Mouse (Mus musculus) forebrain, embryonic 15.5 days (tissue): ENCODE measurements around the gene Mras. TPM values are rescaled to one million over a fixed set of nuclear protein-coding genes. Genes with fewer than 3 reads are reported as not detected.

Source experiments
- ATAC-seq: fragments of 200-750 bp; cut with Nextera tagmentation; replicated peaks from 2 replicates; pipeline ENCODE4 v1.8.0; 2017; ENCODE audit warnings: mild to moderate bottlenecking, moderate TSS enrichment, moderate library complexity
- H3K27ac ChIP-seq: fragments of 300-500 bp; sonication (generic); replicated peaks from 2 replicates; pipeline ENCODE4 v1.5.1; 2015; ENCODE audit warnings: mild to moderate bottlenecking, inconsistent platforms
- H3K27me3 ChIP-seq: fragments of 300-500 bp; sonication (generic); 2 replicates; pipeline ENCODE4 v1.6.1; 2015; ENCODE audit warnings: inconsistent platforms
- H3K36me3 ChIP-seq: fragments of 300-500 bp; sonication (generic); 2 replicates; pipeline ENCODE4 v1.6.1; 2015; ENCODE audit warnings: mild to moderate bottlenecking, inconsistent platforms
- H3K4me1 ChIP-seq: fragments of 300-500 bp; sonication (generic); 2 replicates; pipeline ENCODE4 v1.6.1; 2015; ENCODE audit warnings: inconsistent platforms
- H3K4me2 ChIP-seq: fragments of 300-500 bp; sonication (generic); replicated peaks from 2 replicates; pipeline ENCODE4 v1.6.1; 2015; ENCODE audit warnings: mild to moderate bottlenecking, inconsistent platforms
- H3K4me3 ChIP-seq: fragments of 300-500 bp; sonication (generic); 2 replicates; pipeline ENCODE4 v1.5.1; 2015; ENCODE audit warnings: mild to moderate bottlenecking, inconsistent platforms
- H3K9ac ChIP-seq: fragments of 300-500 bp; sonication (generic); replicated peaks from 2 replicates; pipeline ENCODE4 v1.6.1; 2015; ENCODE audit warnings: mild to moderate bottlenecking, inconsistent platforms
- H3K9me3 ChIP-seq: fragments of 300-500 bp; sonication (generic); 2 replicates; pipeline ENCODE4 v1.6.1; 2016; ENCODE audit warnings: inconsistent platforms
- WGBS: fragments of 180-500 bp; shearing (Covaris S2); methylation state at CpG from one replicate; pipeline ENCODE4 v1.1.7; 2015; ENCODE audit warnings: mixed read lengths; 5-methylcytosine and 5-hydroxymethylcytosine counted together
- polyA plus RNA-seq: library from polyadenylated mRNA; unstranded; fragments of >200 nt; fragmentation: Nextera tagmentation; extraction: Ambion mirVana; gene quantifications from 2 replicates; pipeline ENCODE4 v1.2.1, GENCODE M21; 2015

Mras gene
- polyA plus RNA-seq, 1 experiment from 2014 or later, result 58.8 TPM

- Histone ChIP-seq H3K27me3 (no peaks in the 10 kb centered on the region), H3K4me3 (no peak overlapping the region), H3K9ac (no peak overlapping the region), H3K4me2 (no peak overlapping the region), H3K36me3 (peaks cover 6% of the 10 kb centered on the region; the same call in 1 of the 2 replicates), H3K27ac (no peak overlapping the region), H3K4me1 (peaks cover 12% of the 10 kb centered on the region; the same call in 1 of the 2 replicates), H3K9me3 (no peaks in the 10 kb centered on the region)
- 80% methylated on average over 13 of the region's 13 CpGs for WGBS
- no peak for ATAC-seq
These were observed 39.9 kb downstream of the Mras start for GRCm38 (mm10) chr9:99397056-99397815.

GRCm38 (mm10) chr9:99394366-99394765 is 42.8 kb downstream of the Mras start:
- no peak overlapping the region for H3K4me3 ChIP-seq
- WGBS, result 75% methylated on average over 11 of the region's 11 CpGs
- H3K4me2 ChIP-seq, result no peak overlapping the region
- H3K27ac ChIP-seq, result no peak overlapping the region
- no peaks in the 10 kb centered on the region for H3K9me3 ChIP-seq
- H3K9ac ChIP-seq, result no peak overlapping the region
- H3K27me3 ChIP-seq, result no peaks in the 10 kb centered on the region
- no peaks in the 10 kb centered on the region for H3K4me1 ChIP-seq
- no peak for ATAC-seq
- peaks cover 9% of the 10 kb centered on the region; the same call in 1 of the 2 replicates for H3K36me3 ChIP-seq

- Histone ChIP-seq H3K9me3 (no peaks in the 10 kb centered on the region), H3K36me3 (peaks cover 12% of the 10 kb centered on the region; the same call in 1 of the 2 replicates), H3K9ac (no peak overlapping the region), H3K4me2 (no peak overlapping the region), H3K4me1 (no peaks in the 10 kb centered on the region), H3K27ac (no peak overlapping the region), H3K4me3 (no peak overlapping the region), H3K27me3 (no peaks in the 10 kb centered on the region)
- ATAC-seq, result no peak
- WGBS, result 82% methylated on average over 8 of the region's 8 CpGs
These were observed 44.0 kb downstream of the Mras start for GRCm38 (mm10) chr9:99393146-99393545.

DNA sequence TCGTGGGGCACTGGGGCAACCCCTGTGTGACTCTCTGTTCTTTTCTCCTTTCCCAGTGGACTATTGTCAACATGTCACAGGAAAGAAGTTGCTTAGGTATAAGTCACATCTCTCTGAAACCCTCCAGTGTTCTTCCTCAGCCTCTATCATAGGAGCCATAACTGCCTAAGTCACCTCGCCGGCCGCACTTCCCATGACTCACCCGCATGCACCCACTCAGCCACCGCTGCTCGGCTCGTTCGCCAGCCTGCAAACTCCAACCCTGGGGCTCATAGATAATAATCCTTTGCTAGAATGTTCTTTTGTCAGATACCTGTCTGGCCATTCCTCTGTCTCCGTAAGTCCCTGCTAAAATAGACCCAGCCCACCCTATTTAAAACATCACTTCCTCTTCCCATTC is 45.6 kb downstream of the Mras start:
- H3K9ac ChIP-seq, result no peak overlapping the region
- no peak overlapping the region for H3K4me2 ChIP-seq
- H3K4me3 ChIP-seq, result no peak overlapping the region
- H3K27me3 ChIP-seq, result no peaks in the 10 kb centered on the region
- no peak for ATAC-seq
- H3K9me3 ChIP-seq, result no peaks in the 10 kb centered on the region
- H3K27ac ChIP-seq, result no peak overlapping the region
- no peaks in the 10 kb centered on the region for H3K4me1 ChIP-seq
- 92% methylated on average over 10 of the region's 10 CpGs for WGBS
- peaks cover 15% of the 10 kb centered on the region; the same call in 1 of the 2 replicates for H3K36me3 ChIP-seq

- H3K9ac ChIP-seq, result no peak overlapping the region
- no peak overlapping the region for H3K27ac ChIP-seq
- ATAC-seq, result no peak
- peaks cover 20% of the 10 kb centered on the region; the same call in 1 of the 2 replicates for H3K36me3 ChIP-seq
- no peaks in the 10 kb centered on the region for H3K4me1 ChIP-seq
- 62% methylated on average over 2 of the region's 2 CpGs for WGBS
- no peaks in the 10 kb centered on the region for H3K9me3 ChIP-seq
- no peak overlapping the region for H3K4me2 ChIP-seq
- H3K27me3 ChIP-seq, result no peaks in the 10 kb centered on the region
- H3K4me3 ChIP-seq, result no peak overlapping the region
These were observed 46.5 kb downstream of the Mras start for GRCm38 (mm10) chr9:99390716-99391115.

DNA sequence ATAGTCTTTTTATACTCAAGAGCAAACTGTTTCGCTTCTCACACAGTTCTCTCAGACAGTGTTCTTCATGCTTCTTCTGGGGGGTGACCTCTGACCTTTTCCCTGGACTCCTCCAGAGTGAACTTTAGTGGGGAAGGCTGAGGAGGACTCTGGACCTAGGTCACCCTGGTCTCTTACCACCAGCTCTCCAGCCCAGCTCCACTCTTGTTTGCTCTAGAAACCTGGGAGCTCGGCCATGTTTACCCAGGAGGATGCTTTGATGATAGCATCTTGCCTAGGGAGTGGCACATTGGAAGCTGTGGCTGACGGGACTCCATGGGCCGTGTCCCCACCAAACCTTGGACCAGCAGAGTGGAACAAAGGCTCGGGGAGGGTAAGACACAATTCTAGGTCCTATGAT is 47.0 kb downstream of the Mras start:
- Histone ChIP-seq H3K36me3 (peaks cover 20% of the 10 kb centered on the region; the same call in 1 of the 2 replicates), H3K27me3 (no peaks in the 10 kb centered on the region), H3K27ac (no peak overlapping the region), H3K9ac (no peak overlapping the region), H3K4me3 (no peak overlapping the region), H3K9me3 (no peaks in the 10 kb centered on the region), H3K4me2 (no peak overlapping the region), H3K4me1 (no peaks in the 10 kb centered on the region)
- no peak for ATAC-seq
- 89% methylated on average over 5 of the region's 5 CpGs for WGBS

- Histone ChIP-seq H3K9me3 (no peaks in the 10 kb centered on the region), H3K4me1 (no peaks in the 10 kb centered on the region), H3K27me3 (no peaks in the 10 kb centered on the region), H3K4me2 (no peak overlapping the region), H3K36me3 (peaks cover 20% of the 10 kb centered on the region; the same call in 1 of the 2 replicates), H3K27ac (no peak overlapping the region), H3K9ac (no peak overlapping the region), H3K4me3 (no peak overlapping the region)
- ATAC-seq, result no peak
- WGBS, result 72% methylated on average over 8 of the region's 8 CpGs
These were observed 47.7 kb downstream of the Mras start for GRCm38 (mm10) chr9:99389506-99389905.

GRCm38 (mm10) chr9:99388856-99389255 is 48.3 kb downstream of the Mras start:
- WGBS, result 74% methylated on average over 9 of the region's 9 CpGs
- peaks cover 20% of the 10 kb centered on the region; the same call in 1 of the 2 replicates for H3K36me3 ChIP-seq
- 0 out of 2 replicates have a peak overlapping the region, but pooled peaks have one; percentile 4 for H3K27ac ChIP-seq

DNA sequence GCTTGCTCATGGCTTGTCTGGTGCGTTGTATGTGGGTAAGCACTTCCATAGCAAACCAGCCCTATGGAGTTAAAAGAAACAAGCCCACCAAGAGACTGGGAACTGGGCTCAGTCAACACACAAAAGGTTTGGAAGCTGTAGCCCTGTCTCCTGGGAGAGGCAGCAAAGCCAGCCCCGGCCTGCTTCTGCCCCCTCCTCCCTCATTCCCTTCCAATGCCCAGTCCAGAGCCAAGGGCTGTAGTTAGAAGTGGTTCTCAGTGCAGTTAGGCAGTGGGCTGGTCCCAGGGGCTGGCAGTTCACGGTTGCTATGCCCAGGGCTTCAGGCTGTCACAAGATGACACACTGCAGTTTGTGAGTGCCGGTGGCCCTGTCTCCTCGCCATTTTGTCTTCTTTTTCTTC is 49.1 kb downstream of the Mras start:
- WGBS, result 78% methylated on average over 5 of the region's 5 CpGs
- Histone ChIP-seq H3K4me1 (no peaks in the 10 kb centered on the region), H3K9me3 (no peaks in the 10 kb centered on the region), H3K9ac (no peak overlapping the region), H3K27me3 (no peaks in the 10 kb centered on the region), H3K27ac (peak overlapping the region; percentile 38; the same call in 1 of the 2 replicates), H3K36me3 (peaks cover 20% of the 10 kb centered on the region; the same call in 1 of the 2 replicates), H3K4me3 (no peak overlapping the region), H3K4me2 (no peak overlapping the region)
- ATAC-seq, result no peak; the same call in 1 of the 2 replicates

More at GRCm38 (mm10) chr9:99388856-99389255, 48.3 kb downstream of the Mras start:
- no peak overlapping the region for H3K9ac ChIP-seq
- no peak for ATAC-seq
- H3K4me2 ChIP-seq, result no peak overlapping the region
- no peak overlapping the region for H3K4me3 ChIP-seq
- H3K27me3 ChIP-seq, result no peaks in the 10 kb centered on the region
- no peaks in the 10 kb centered on the region for H3K4me1 ChIP-seq
- no peaks in the 10 kb centered on the region for H3K9me3 ChIP-seq

- Histone ChIP-seq H3K27ac (no peak overlapping the region), H3K27me3 (no peaks in the 10 kb centered on the region), H3K9ac (no peak overlapping the region), H3K4me2 (no peak overlapping the region), H3K4me3 (no peak overlapping the region), H3K36me3 (peaks cover 5% of the 10 kb centered on the region; the same call in 1 of the 2 replicates), H3K4me1 (no peaks in the 10 kb centered on the region), H3K9me3 (no peaks in the 10 kb centered on the region)
- WGBS, result 90% methylated on average over 9 of the region's 9 CpGs
- no peak for ATAC-seq
These were observed 54.6 kb downstream of the Mras start for GRCm38 (mm10) chr9:99382556-99382955.

DNA sequence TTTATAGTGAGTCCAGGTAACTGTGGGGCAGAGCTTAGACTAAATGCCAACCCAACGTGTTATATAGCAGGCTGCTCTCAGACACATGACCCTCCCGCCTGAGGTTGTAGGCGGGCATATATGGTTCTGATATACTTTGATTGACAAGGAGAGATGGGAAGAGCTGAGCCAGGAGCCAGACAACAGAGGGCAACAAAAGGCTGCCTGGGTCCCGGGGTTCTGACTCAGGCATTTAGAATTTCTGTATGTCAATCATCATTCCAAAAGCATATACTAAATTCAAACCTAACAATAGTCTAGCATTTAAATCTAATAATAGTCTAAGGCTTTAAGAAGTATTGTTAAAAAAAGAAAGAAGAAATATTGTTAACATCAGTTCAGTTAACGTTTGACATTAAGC is 58.0 kb downstream of the Mras start:
- Histone ChIP-seq H3K27me3 (no peaks in the 10 kb centered on the region), H3K9ac (no peak overlapping the region), H3K27ac (no peak overlapping the region), H3K9me3 (no peaks in the 10 kb centered on the region), H3K4me2 (no peak overlapping the region), H3K4me1 (no peaks in the 10 kb centered on the region), H3K4me3 (no peak overlapping the region), H3K36me3 (no peaks in the 10 kb centered on the region)
- no peak for ATAC-seq
- whole genome bisulfite sequencing, result 62% methylated on average over 5 of the region's 5 CpGs

GRCm38 (mm10) chr9:99376591-99377418 is 60.4 kb downstream of the Mras start:
- Histone ChIP-seq H3K9ac (no peak overlapping the region), H3K36me3 (no peaks in the 10 kb centered on the region), H3K4me2 (no peak overlapping the region), H3K4me1 (no peaks in the 10 kb centered on the region), H3K9me3 (no peaks in the 10 kb centered on the region), H3K27me3 (no peaks in the 10 kb centered on the region), H3K27ac (no peak overlapping the region), H3K4me3 (no peak overlapping the region)
- 0 out of 2 replicates have a peak, but pooled peaks have one; percentile 32 for ATAC-seq
- WGBS, result 10% methylated on average over 14 of the region's 14 CpGs
